Mouse (Mus musculus) CD4-positive, CD25-positive, alpha-beta regulatory T cell, adult 4 months (primary cell): ENCODE measurements at regions not wholly inside any gene's neighbourhood (a gene's known extent, or its start where the extent isn't known, plus 50 kb on each side); places are given as distances from the start of the nearest gene placed in this dataset.

Experiments
- ATAC-seq: one replicate; pipeline ENCODE4 v1.8.0; 2017

GRCm38 (mm10) chr6:127253935-127254334 is 101.9 kb upstream of the Ccnd2 start:
- no peak for ATAC-seq

GRCm38 (mm10) chr6:127263903-127264680 is 112.1 kb upstream of the Ccnd2 start:
- ATAC-seq, result no peak

DNA sequence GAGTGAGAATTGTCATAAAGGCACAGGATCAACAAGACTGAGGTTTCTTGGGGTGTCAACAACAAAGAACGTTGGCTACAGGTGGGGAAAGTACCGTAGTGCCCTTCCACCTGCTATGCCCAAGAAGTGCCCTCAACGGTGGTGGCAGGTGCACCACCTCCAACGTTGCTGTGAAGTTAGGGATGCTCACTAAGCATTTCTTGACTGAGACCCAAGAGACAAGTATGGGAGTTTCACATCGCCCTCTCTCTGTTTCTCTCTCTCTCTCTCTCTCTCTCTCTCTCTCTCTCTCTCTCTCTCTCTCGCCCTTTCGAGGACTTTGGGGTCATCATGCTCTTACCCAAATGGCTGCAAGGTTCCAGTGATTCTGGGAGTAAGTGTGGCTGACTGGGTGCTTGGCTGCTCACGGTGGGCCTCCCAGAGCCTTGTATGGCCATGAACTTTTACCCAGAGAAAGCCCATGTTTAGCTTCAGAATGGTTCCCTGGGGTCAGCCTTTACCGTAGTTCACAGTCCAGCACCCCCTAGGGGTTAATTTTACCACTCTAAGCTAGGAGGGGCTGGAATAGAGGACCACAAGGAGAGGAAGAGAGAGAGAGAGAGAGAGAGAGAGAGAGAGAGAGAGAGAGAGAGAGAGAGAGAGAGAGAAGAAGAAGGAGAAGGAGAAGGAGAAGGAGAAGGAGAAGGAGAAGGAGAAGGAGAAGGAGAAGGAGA is 113.2 kb upstream of the Ccnd2 start:
- ATAC-seq, result peak; percentile 40

DNA sequence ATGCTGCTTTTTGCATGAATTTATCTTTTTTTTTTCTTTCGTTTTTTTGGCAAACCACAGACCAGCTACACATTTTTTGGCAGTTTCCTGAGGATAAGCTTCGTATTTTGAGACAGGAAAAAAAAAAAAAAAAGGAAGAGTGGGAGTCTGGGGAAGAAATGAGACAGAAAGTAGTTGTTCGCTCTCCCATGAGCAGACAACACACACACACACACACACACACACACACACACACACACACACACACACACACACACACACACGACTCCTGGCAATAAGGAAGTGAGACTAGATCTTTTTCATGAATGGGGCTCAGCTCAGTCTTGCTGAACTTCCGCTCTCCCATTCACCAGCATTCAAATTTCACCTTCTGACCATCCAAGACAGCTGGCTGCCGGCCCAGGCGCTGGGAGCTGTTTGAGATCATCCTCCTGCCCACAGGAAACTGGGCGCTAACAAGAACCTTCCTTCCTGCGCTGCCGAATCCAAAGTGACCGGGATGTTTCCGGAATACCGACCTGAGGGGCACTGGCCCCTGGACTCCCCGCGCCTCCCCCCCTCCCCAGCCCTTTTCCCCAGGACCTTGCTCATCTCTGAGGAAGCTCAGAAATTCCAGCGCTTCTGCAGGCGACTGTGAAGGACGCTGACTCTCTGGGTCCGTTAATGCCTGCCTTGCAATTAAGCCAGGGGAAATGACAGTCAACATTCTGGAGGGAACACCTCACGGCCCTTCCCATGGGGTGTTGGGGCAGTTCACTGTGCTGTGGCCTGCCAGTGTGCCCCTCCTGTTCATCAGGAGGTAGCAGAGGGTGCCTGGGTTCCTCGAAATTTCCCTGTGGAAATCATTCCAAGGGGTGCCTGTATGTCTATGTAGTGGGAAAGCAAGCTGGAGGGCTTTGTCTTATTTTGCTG is 114.2 kb upstream of the Ccnd2 start:
- peak; percentile 61 for ATAC-seq

GRCm38 (mm10) chr6:127266813-127267165 is 114.8 kb upstream of the Ccnd2 start:
- peak; percentile 42 for ATAC-seq

GRCm38 (mm10) chr6:127269021-127269420 is 117.0 kb upstream of the Ccnd2 start:
- no peak for ATAC-seq

GRCm38 (mm10) chr6:127269525-127270044 is 117.6 kb upstream of the Ccnd2 start:
- ATAC-seq, result no peak

GRCm38 (mm10) chr6:127270774-127271173 is 118.8 kb upstream of the Ccnd2 start:
- ATAC-seq, result peak; percentile 33

DNA sequence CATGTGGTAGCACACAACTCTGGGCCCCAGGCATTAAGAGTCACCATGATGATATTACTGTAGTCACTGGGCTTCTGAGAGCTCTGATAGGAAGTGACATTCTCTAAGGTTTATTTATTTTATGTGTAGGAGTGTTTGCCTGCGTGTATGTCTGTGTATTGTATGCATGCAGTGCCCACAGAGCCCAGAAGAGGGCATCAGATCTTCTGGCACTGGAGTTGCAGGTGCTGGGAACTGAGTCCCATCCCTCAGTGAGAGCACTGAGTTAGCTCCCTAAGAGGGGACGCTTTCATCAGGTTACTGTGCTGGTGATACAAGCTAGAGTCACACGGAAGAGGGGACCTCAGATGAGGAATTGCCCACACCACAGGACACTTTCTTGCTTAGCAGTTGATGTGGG is 119.4 kb upstream of the Ccnd2 start:
- no peak for ATAC-seq

DNA sequence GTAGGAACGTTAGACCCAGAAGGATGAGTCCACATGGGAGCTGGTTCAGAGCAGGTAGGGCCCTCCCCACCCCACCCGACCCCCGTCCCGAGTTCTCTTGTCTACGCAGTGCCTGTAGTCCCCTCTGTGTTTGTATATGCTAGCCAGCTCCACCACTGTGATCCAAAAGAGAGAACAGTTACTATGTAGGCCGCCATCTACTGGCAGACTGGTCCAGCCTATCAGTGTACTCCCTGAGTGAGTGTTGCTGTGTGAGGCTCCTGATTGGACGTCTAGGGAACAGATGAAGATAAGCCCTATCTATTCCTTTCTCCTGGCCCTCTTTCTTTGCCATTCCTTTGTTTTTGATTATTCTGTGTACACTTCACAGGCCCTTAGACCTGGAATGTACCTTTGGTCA is 120.6 kb upstream of the Ccnd2 start:
- ATAC-seq, result peak; percentile 90

DNA sequence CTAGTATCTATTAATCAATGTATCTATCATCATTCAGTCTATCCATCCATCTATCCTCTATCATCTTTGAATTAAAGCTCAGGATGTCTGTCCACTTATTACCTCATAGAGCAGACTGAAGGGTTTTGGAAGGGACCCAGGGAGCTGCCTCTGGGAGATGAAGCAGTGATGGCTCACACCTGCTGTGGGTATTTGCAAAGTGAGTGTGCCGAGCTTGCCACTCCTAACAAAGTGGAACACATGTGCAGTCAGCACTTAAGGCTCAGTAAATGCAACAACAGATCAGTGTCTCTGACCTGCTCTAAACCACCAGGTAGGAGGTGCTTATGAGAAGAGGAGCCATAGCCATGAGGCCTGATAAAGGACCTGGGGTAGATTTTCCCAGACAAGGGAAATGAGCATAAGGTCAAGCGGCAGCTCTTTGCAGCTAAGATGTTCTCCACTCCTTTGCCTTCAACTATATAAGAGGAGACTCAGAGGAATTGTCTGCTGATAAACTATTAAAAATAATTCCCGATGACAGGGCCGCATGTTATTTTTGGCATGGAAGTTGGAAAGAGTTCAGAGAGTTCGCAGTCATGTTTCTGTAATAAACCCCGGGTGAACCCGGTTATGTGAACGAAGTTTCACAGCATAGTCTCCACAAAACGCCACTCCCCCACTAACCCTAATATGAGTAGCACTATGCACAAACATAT is 122.9 kb upstream of the Ccnd2 start:
- ATAC-seq, result no peak

GRCm38 (mm10) chr6:127275430-127275784 is 123.4 kb upstream of the Ccnd2 start:
- ATAC-seq, result no peak

DNA sequence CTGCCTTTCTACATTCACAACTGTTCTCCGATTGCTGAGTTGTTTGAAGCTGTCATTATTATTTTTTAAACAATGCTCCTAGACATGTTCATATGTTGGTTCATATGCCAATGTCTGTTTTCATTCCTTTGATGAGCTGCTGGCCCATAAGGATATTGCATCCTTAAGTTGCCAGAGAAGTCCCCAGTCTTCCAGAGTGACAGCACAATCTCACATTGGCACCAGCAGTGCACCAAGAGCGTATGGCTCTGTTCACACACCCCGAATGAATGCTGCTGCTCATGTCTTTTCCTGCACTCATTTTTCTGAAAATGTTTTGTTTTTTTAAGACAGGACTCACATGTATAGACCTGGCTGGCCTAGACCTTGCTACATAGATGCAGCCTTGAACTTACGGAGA is 124.4 kb upstream of the Ccnd2 start:
- ATAC-seq, result no peak

- no peak for ATAC-seq
Observed at GRCm38 (mm10) chr6:127278402-127278801, 126.4 kb upstream of the Ccnd2 start.

- no peak for ATAC-seq
Observed at GRCm38 (mm10) chr6:127284226-127284625, 132.2 kb upstream of the Ccnd2 start.

- no peak for ATAC-seq
Observed at GRCm38 (mm10) chr6:127286681-127287476, 134.9 kb upstream of the Ccnd2 start.

GRCm38 (mm10) chr6:127288946-127289345 is 137.0 kb upstream of the Ccnd2 start:
- ATAC-seq, result no peak

DNA sequence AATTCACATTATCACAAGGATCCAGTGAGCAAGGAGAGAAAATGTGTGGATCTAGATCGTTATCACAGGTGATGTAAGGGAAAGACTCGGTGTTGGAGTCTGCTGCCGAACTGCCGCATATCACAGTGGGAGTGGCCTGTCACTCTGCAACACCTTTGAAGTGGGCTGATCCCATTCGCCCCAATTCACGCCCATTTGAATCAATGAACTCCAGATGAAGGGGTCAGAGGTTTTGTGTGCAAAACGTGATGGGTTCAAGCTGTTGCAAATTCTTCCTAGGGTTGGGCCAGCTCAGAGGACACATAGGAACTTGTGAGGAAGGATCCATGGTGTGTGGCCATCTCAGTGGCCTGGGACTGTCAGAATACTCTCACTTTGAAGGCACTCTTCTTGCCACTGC is 139.9 kb upstream of the Ccnd2 start:
- no peak for ATAC-seq

DNA sequence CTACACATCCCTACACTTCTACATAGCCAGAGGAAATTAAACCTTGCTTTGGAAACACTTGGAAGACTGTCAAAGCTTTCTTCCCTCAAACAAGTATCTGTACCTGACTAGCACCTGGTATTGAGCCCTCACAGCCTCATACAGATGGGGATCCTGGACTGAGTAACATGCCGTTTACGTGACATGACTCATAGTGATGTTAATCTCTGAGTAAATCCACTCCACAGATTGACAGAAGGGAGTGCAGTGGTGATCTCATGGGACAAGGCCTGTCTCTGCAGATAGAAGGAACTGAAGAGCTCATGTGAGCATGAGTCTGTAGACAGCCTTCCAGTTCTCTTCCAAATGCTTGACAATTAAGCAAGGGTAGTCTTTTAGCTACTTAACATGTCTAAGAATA is 141.8 kb upstream of the Ccnd2 start:
- ATAC-seq, result no peak

DNA sequence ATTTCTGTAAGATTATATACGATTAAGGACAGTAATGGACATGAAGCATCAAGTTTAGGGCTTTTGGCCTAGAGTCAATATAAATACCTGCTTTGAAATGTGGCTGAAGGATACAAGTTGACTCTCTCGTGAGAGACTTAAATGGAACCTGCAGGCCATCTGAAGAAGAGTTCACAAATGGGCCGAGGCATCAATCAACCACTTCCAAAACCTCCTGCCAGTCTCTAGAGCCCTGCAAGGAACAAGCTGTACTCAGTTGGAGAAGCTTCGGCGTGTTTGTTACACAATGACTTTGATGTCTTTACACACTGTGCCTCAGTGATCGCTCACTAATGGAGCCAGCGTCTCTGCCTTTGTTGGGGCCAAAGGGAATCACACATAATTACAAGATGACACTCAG is 146.1 kb upstream of the Ccnd2 start:
- no peak for ATAC-seq

DNA sequence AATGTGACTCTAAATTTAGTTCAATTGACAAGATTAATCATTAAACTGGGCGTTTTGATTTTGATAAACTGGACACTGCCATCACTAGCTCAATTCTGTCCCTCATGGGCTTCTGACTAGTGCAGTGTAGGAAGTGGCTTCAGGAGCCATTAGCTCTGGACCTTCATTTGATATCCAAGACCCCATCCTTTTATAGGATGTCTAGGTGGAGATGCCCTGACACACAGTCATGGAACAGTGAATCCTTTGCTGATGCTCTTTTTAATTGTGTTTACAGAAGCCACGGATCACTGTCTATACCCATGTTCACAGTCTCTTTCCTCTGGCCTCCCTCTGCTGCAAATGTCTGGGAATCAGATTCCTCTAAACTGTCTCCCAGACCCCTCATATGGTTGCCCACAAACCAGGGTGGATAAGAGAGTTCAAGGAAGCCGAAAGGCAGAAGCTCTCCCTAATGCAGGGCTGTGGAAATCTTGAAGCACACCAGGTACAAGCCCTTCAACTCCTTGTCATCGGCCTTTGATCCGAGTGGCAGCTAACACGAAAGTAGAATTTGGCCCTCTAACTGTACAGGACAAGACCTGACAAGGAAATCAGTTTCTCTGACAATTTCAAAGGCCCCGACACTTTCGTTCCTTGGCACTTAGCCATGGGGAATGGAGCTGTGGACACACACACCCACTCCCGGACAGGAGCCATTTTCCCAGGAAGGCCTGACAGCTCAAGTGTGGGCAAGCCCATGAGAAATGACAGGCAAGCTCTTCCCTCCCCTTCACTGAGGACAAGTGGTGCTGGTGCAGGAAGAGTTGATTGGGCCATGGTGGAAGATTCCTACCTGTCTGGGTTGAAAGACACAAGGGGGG is 135.2 kb upstream of the Parp11 start:
- no peak for ATAC-seq
